Mouse (Mus musculus) heart, embryonic 14.5 days (tissue): ENCODE measurements around the gene Ndufv2. TPM values are rescaled to one million over a fixed set of nuclear protein-coding genes. Genes with fewer than 3 reads are reported as not detected.

Experiments used
- ATAC-seq: fragments of 200-750 bp; cut with Nextera tagmentation; 2 replicates; pipeline ENCODE4 v1.8.0; 2017; ENCODE audit warnings: low read depth, moderate TSS enrichment; ENCODE audit not compliant: insufficient number of reproducible peaks, insufficient read depth, low FRiP score
- H3K27ac ChIP-seq, 2 experiments: fragments of 200-500 bp in 1 of 2; fragments of 300-500 bp in 1 of 2; sonication (generic) in 1 of 2; replicated peaks in 1 of 2; 2 replicates each; pipeline ENCODE4 v1.5.1; 2012 to 2014; ENCODE audit warnings: low read depth in 2 of 2, low read length in 2 of 2, control low read depth in 1 of 2, mild to moderate bottlenecking in 1 of 2, mixed read lengths in 1 of 2; ENCODE audit not compliant: control insufficient read depth in 1 of 2, insufficient read depth in 1 of 2
- H3K27me3 ChIP-seq: fragments of 300-500 bp; sonication (generic); 2 replicates; pipeline ENCODE4 v1.6.1; 2014; ENCODE audit warnings: mild to moderate bottlenecking, low read length, control low read depth; ENCODE audit not compliant: control insufficient read depth, insufficient read depth
- H3K36me3 ChIP-seq: fragments of 300-500 bp; sonication (generic); 2 replicates; pipeline ENCODE4 v1.6.1; 2014; ENCODE audit warnings: mild to moderate bottlenecking, control low read depth, low read length, mixed read lengths; ENCODE audit not compliant: control insufficient read depth, insufficient read depth
- H3K4me1 ChIP-seq, 2 experiments: fragments of 200-500 bp in 1 of 2; fragments of 300-500 bp in 1 of 2; sonication (generic) in 1 of 2; 2 replicates each; pipeline ENCODE4 v1.6.1; 2012 to 2014; ENCODE audit warnings: low read length in 2 of 2, control low read depth in 1 of 2, mixed read lengths in 1 of 2; ENCODE audit not compliant: control insufficient read depth in 2 of 2, insufficient read depth in 2 of 2
- H3K4me2 ChIP-seq: fragments of 300-500 bp; sonication (generic); 2 replicates; pipeline ENCODE4 v1.6.1; 2014; ENCODE audit warnings: mild to moderate bottlenecking, low read length
- H3K4me3 ChIP-seq, 2 experiments: fragments of 200-500 bp in 1 of 2; fragments of 300-500 bp in 1 of 2; sonication (generic) in 1 of 2; 2 replicates each; pipeline ENCODE4 v1.5.1; 2012 to 2014; ENCODE audit warnings: low read length in 2 of 2, mild to moderate bottlenecking in 2 of 2, control low read depth in 1 of 2, low read depth in 1 of 2, moderate library complexity in 1 of 2; ENCODE audit not compliant: control insufficient read depth in 1 of 2, insufficient read depth in 1 of 2
- H3K9ac ChIP-seq: fragments of 300-500 bp; sonication (generic); 2 replicates; pipeline ENCODE4 v1.6.1; 2014; ENCODE audit warnings: mild to moderate bottlenecking, low read length
- H3K9me3 ChIP-seq: fragments of 300-500 bp; sonication (generic); 2 replicates; pipeline ENCODE4 v1.6.1; 2016; ENCODE audit warnings: low read length, control low read depth; ENCODE audit not compliant: control insufficient read depth
- WGBS: fragments of 180-500 bp; shearing (Covaris S2); extraction: QIAGEN DNeasy Blood & Tissue Kit; methylation state at CpG from one replicate; pipeline ENCODE4 v1.1.7; 2014; 5-methylcytosine and 5-hydroxymethylcytosine counted together
- polyA plus RNA-seq: library from polyadenylated mRNA; unstranded; fragments of >200 nt; fragmentation: Nextera tagmentation; extraction: Ambion mirVana; gene quantifications from 2 replicates; pipeline ENCODE4 v1.2.1, GENCODE M21; 2014

The Ndufv2 gene
- polyA plus RNA-seq, 1 experiment from 2014 or later, result 713 TPM

DNA sequence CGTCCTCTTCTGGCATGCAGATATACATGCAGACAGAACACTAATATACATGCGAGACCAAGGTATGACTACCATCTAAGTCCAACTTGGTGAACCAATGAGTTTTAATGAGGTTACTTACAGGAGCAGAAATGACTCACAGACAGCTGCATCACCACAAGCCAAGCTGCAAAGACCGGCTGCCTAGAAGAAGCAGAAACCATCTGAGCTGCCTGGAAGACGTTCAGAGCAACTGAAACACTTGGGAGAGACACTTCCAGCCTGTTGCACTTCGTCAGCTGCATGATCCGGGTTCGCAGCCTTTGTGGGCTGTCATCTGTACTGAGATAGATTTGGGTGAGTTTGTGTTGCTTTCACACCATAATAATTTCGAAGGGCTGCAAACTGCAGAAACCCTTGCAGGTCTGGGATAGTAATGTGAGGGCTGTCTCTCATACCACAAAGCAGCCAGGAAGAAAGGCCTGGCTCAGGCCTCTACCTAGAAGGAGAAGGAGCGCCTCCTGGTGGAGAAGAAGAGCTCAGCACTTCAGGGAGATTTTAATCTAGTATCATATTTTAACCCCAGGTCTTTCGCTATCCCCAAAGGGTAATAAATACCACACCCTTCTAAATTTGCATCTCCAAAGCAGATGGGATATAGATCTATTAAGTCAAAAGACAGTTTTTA lies 5.4 kb upstream of the Ndufv2 start:
- Histone ChIP-seq H3K4me1 (peaks cover 3 to 5% of the 10 kb centered on the region in 2 experiments), H3K9me3 (no peaks in the 10 kb centered on the region), H3K4me2 (no peak overlapping the region), H3K4me3 (no peak overlapping the region), H3K27ac (no peak overlapping the region), H3K36me3 (no peaks in the 10 kb centered on the region), H3K27me3 (no peaks in the 10 kb centered on the region), H3K9ac (no peak overlapping the region)
- 51% methylated on average over 10 of the region's 10 CpGs for WGBS
- no peak for ATAC-seq

DNA sequence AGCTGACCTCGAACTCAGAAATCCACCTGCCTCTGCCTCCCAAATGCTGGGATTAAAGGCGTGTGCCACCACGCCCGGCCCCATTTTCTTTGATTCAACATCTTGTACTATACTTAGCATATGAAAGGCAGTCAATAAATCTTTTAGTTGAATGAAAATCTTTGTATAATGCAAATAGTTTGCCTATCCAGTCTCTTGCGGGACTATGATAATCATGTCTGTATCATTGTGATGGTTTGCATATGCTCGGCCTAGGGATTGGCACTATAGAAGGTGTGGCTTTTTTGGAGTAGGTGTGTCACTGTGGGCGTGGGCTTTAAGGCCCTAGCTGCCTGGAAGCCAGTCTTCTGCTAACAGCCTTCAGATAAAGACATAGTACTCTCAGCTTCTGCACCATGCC lies 2.7 kb upstream of the Ndufv2 start:
- no peak for ATAC-seq
- Histone ChIP-seq H3K4me2 (no peak overlapping the region), H3K9ac (no peak overlapping the region), H3K4me3 (no peak overlapping the region), H3K4me1 (peaks cover 0 to 12% of the 10 kb centered on the region in 2 experiments; a peak in 3 of 4 replicates), H3K9me3 (no peaks in the 10 kb centered on the region), H3K27me3 (no peaks in the 10 kb centered on the region), H3K36me3 (no peaks in the 10 kb centered on the region), H3K27ac (no peak overlapping the region)
- 82% methylated on average over 7 of the region's 7 CpGs for WGBS

- H3K4me3 ChIP-seq, result peak overlapping the region; percentile 69 to 74
- ATAC-seq, result peak; percentile 73
- H3K9me3 ChIP-seq, result no peaks in the 10 kb centered on the region
- no peaks in the 10 kb centered on the region for H3K27me3 ChIP-seq
- peak overlapping the region; percentile 80 for H3K4me2 ChIP-seq
- H3K9ac ChIP-seq, result peak overlapping the region; percentile 92
- WGBS, result under 1% methylated on average over 41 of the region's 41 CpGs
- H3K36me3 ChIP-seq, result 0 out of 2 replicates have a peak, but pooled peaks cover 3% of the 10 kb centered on the region
- peaks cover 0 to 12% of the 10 kb centered on the region in 2 experiments; a peak in 3 of 4 replicates for H3K4me1 ChIP-seq
- peak overlapping the region; percentile 85 to 92 for H3K27ac ChIP-seq
These were observed 586 bp downstream of the Ndufv2 start for GRCm38 (mm10) chr17:66100566-66101379.

GRCm38 (mm10) chr17:66092664-66093063 lies 8.7 kb downstream of the Ndufv2 start:
- Histone ChIP-seq H3K4me1 (no peaks in the 10 kb centered on the region), H3K36me3 (peaks cover 44% of the 10 kb centered on the region), H3K4me2 (no peak overlapping the region), H3K27me3 (no peaks in the 10 kb centered on the region), H3K9me3 (no peaks in the 10 kb centered on the region), H3K9ac (no peak overlapping the region), H3K27ac (no peak overlapping the region), H3K4me3 (no peak overlapping the region)
- ATAC-seq, result no peak
- 74% methylated on average over 3 of the region's 3 CpGs for WGBS

- no peak overlapping the region for H3K9ac ChIP-seq
- no peaks in the 10 kb centered on the region for H3K9me3 ChIP-seq
- H3K36me3 ChIP-seq, result peaks cover 50% of the 10 kb centered on the region
- H3K4me3 ChIP-seq, result no peak overlapping the region
- H3K4me1 ChIP-seq, result no peaks in the 10 kb centered on the region
- no peak overlapping the region for H3K27ac ChIP-seq
- no peaks in the 10 kb centered on the region for H3K27me3 ChIP-seq
- no peak for ATAC-seq
- 95% methylated on average over 2 of the region's 2 CpGs for WGBS
- H3K4me2 ChIP-seq, result no peak overlapping the region
These were observed 9.3 kb downstream of the Ndufv2 start for GRCm38 (mm10) chr17:66092065-66092464.

GRCm38 (mm10) chr17:66091392-66091791 lies 10.0 kb downstream of the Ndufv2 start:
- no peak overlapping the region for H3K9ac ChIP-seq
- H3K4me1 ChIP-seq, result no peaks in the 10 kb centered on the region
- H3K4me2 ChIP-seq, result no peak overlapping the region
- no peak for ATAC-seq
- no peak overlapping the region for H3K4me3 ChIP-seq
- no peaks in the 10 kb centered on the region for H3K27me3 ChIP-seq
- no peaks in the 10 kb centered on the region for H3K9me3 ChIP-seq
- H3K36me3 ChIP-seq, result peaks cover 54% of the 10 kb centered on the region
- 81% methylated on average over 2 of the region's 2 CpGs for WGBS
- H3K27ac ChIP-seq, result no peak overlapping the region

GRCm38 (mm10) chr17:66090251-66090650 lies 11.1 kb downstream of the Ndufv2 start:
- Histone ChIP-seq H3K27ac (no peak overlapping the region), H3K4me3 (no peak overlapping the region), H3K4me2 (no peak overlapping the region), H3K36me3 (peaks cover 65% of the 10 kb centered on the region), H3K9me3 (no peaks in the 10 kb centered on the region), H3K4me1 (no peaks in the 10 kb centered on the region), H3K9ac (no peak overlapping the region), H3K27me3 (no peaks in the 10 kb centered on the region)
- ATAC-seq, result no peak
